Mouse (Mus musculus) hindbrain, embryonic 16.5 days (tissue): Measurements from ENCODE around the gene Plek. TPM values are rescaled to one million over a fixed set of nuclear protein-coding genes. Genes with fewer than 3 reads are reported as not detected.
A peak's percentile ranks its signal among the peaks of the same experiment; 100 is the strongest.

ENCODE experiments used
- ATAC-seq: fragments of 200-750 bp; cut with Nextera tagmentation; 2 replicates; pipeline ENCODE4 v1.8.0; 2017; ENCODE audit warnings: moderate TSS enrichment, moderate library complexity
- H3K27ac ChIP-seq: fragments of 300-500 bp; sonication (generic); 2 replicates; pipeline ENCODE4 v1.5.1; 2014; ENCODE audit warnings: low read depth, mild to moderate bottlenecking, control low read depth, low read length, moderate library complexity
- H3K27me3 ChIP-seq: fragments of 300-500 bp; sonication (generic); replicated peaks from 2 replicates; pipeline ENCODE4 v1.6.1; 2014; ENCODE audit warnings: low read length; ENCODE audit not compliant: control insufficient read depth, insufficient read depth
- H3K36me3 ChIP-seq: fragments of 300-500 bp; sonication (generic); 2 replicates; pipeline ENCODE4 v1.6.1; 2014; ENCODE audit warnings: mild to moderate bottlenecking, low read length, moderate library complexity, mixed read lengths; ENCODE audit not compliant: control insufficient read depth, insufficient read depth
- H3K4me1 ChIP-seq: fragments of 300-500 bp; sonication (generic); 2 replicates; pipeline ENCODE4 v1.6.1; 2014; ENCODE audit warnings: low read depth, low read length; ENCODE audit not compliant: control insufficient read depth, insufficient read depth
- H3K4me2 ChIP-seq: fragments of 300-500 bp; sonication (generic); 2 replicates; pipeline ENCODE4 v1.6.1; 2014; ENCODE audit warnings: mild to moderate bottlenecking, low read length, control low read depth, moderate library complexity
- H3K4me3 ChIP-seq: fragments of 300-500 bp; sonication (generic); 2 replicates; pipeline ENCODE4 v1.5.1; 2014; ENCODE audit warnings: mild to moderate bottlenecking, low read length, control low read depth, moderate library complexity
- H3K9ac ChIP-seq: fragments of 300-500 bp; sonication (generic); 2 replicates; pipeline ENCODE4 v1.6.1; 2014; ENCODE audit warnings: low read depth, mild to moderate bottlenecking, control low read depth, low read length, moderate library complexity
- H3K9me3 ChIP-seq: fragments of 300-500 bp; sonication (generic); 2 replicates; pipeline ENCODE4 v1.6.1; 2014; ENCODE audit warnings: mild to moderate bottlenecking, low read length, moderate library complexity; ENCODE audit not compliant: control insufficient read depth
- WGBS: fragments of 180-500 bp; shearing (Covaris S2); extraction: QIAGEN DNeasy Blood & Tissue Kit; methylation state at CpG from one replicate; pipeline ENCODE4 v1.1.7; 2014; 5-methylcytosine and 5-hydroxymethylcytosine counted together
- polyA plus RNA-seq: library from polyadenylated mRNA; unstranded; fragments of >200 nt; fragmentation: Nextera tagmentation; extraction: Ambion mirVana; gene quantifications from 2 replicates; pipeline ENCODE4 v1.2.1, GENCODE M21; 2015

The Plek gene
- polyA plus RNA-seq, 1 experiment from 2014 or later, result 3.9 TPM

DNA sequence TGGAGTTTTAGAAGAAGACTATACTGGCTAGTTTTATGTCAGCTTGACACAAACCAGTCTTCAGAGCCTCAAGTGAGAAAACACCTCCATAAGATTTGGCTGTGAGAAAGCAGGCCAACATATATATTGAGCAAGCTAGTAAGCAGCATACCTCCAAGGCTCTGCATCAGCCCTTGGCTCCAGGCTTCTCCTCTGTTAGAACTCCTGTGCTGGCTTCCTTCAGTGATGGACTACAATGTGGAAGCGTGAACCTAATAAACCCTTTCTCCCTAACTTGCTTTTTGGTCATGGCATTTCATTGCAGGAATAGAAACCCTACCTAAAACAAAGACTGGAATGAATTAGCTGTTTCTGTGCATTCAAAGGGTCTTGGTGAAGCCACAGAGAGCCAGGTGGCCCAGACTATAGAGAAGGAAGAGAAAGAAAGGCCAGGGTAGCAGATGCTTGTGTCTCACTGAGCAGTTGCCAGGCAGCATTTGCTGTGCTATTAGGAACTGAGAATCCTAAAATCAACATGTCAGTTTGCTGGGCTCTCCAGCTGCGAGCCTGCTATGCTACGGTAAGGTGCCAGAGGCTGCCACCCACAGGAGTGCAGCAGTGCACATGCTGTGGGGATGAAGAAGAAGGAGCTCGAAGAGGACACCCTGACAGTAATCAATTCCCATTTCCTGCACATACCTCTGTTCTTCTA, 110.9 kb downstream of the Plek start:
- 21% methylated on average over 4 of the region's 4 CpGs for WGBS
- no peak overlapping the region for H3K9ac ChIP-seq
- no peak overlapping the region for H3K4me2 ChIP-seq
- peak; percentile 94 for ATAC-seq
- peak overlapping the region; percentile 70 for H3K27ac ChIP-seq
- H3K4me3 ChIP-seq, result no peak overlapping the region
- H3K9me3 ChIP-seq, result peaks cover 2% of the 10 kb centered on the region; the same call in 1 of the 2 replicates
- H3K4me1 ChIP-seq, result peaks cover 12% of the 10 kb centered on the region
- H3K27me3 ChIP-seq, result no peaks in the 10 kb centered on the region
- H3K36me3 ChIP-seq, result no peaks in the 10 kb centered on the region

DNA sequence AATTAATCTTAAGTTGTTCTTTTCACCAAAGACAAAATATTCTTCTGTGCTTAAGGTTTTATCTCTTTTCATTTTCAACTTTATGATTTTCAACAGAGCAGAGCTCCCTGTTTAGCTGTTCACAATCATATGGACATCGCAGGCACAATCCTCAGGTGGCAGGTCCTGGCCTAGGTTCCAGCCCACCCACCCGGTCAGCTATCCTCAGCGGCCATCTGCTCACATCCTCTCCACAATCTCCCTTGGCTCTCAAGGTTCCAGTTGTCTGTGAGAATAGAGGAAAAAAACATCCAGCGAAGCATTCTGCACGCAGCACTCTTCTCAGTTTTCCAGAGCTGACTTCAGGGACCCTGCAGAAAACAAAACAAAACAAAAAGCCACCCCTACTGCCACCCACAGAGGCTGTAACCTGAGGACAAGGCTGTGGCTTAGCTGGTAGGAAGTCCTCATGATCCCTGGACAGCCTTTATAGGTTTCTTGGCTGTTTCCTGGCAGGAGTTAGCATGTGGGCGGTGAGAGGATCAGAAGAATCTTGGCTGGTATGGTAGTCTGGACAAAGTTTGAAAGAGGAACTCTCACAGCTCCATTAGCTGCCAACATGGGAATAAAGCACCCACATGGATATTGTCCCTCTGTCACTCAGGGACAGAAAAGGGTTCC, 116.5 kb downstream of the Plek start:
- Histone ChIP-seq H3K4me1 (no peaks in the 10 kb centered on the region), H3K9me3 (peaks cover 2% of the 10 kb centered on the region; the same call in 1 of the 2 replicates), H3K4me3 (no peak overlapping the region), H3K27ac (no peak overlapping the region), H3K36me3 (no peaks in the 10 kb centered on the region), H3K27me3 (no peaks in the 10 kb centered on the region), H3K4me2 (no peak overlapping the region), H3K9ac (no peak overlapping the region)
- WGBS, result 64% methylated on average over 6 of the region's 6 CpGs
- peak; percentile 73 for ATAC-seq

DNA sequence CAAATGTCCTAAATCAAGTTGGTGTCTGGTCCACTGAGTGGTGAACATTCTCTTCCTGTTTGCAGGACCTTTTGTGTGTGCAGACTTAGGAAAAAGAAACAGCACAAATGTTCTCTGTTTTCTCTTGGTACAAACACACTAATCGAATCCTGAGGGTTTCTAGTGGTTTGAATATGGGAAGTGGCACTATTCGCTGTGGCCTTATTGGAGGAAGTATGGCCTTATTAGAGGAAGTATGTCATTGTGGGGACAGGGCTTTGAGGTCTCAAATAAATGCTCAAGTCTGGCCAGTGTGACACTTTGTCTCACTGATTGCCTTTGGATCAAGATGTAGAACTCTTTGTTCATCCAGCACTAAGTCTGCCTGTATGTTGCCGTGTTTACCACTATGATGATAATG, 120.0 kb downstream of the Plek start:
- Histone ChIP-seq H3K4me1 (no peaks in the 10 kb centered on the region), H3K27ac (no peak overlapping the region), H3K9ac (no peak overlapping the region), H3K4me3 (no peak overlapping the region), H3K9me3 (peaks cover 2% of the 10 kb centered on the region; the same call in 1 of the 2 replicates), H3K4me2 (no peak overlapping the region), H3K36me3 (no peaks in the 10 kb centered on the region), H3K27me3 (no peaks in the 10 kb centered on the region)
- ATAC-seq, result no peak
- WGBS, result 97% methylated on average over 3 of the region's 3 CpGs

Other genes with a start within 250 kb of the Plek start
- 0.40 and 0.71 TPM in 2 replicates for gene Fbxo48, start 101.0 kb downstream of the Plek start, polyA plus RNA-seq
- gene Cnrip1, start 795 bp downstream of the Plek start, polyA plus RNA-seq, result 162 and 189 TPM in 2 replicates
- gene Ppp3r1, start 106.9 kb upstream of the Plek start, polyA plus RNA-seq, result 220 and 236 TPM in 2 replicates
- 18.0 TPM in 2 replicates for gene Wdr92, start 129.7 kb upstream of the Plek start, polyA plus RNA-seq
- gene Pno1, start 159.2 kb upstream of the Plek start, polyA plus RNA-seq, result 45.2 and 55.1 TPM in 2 replicates
- 142 and 157 TPM in 2 replicates for gene C1d, start 205.2 kb upstream of the Plek start, polyA plus RNA-seq